Mouse (Mus musculus) liver, adult 2 months (tissue): ENCODE measurements at regions not wholly inside any gene's neighbourhood (a gene's known extent, or its start where the extent isn't known, plus 50 kb on each side); places are given as distances from the start of the nearest gene placed in this dataset.
"Not testable (repeated sequence)": the region's sequence is repeated elsewhere in the genome, so short reads cannot be mapped to it uniquely, and the experiment has no call there.

ENCODE experiments used
- DNase-seq: peaks from one replicate; pipeline ENCODE4 v3.0.0-alpha.2; 2011; ENCODE audit warnings: low read depth, low spot score; ENCODE audit errors: extremely low read depth
- H3K27ac ChIP-seq: fragments of 200-500 bp; replicated peaks from 2 replicates; pipeline ENCODE4 v1.5.1; 2012; ENCODE audit warnings: low read depth, mild to moderate bottlenecking, control low read depth, inconsistent platforms, low read length; ENCODE audit not compliant: insufficient read depth
- H3K27me3 ChIP-seq: fragments of 200-500 bp; 2 replicates; pipeline ENCODE4 v1.6.1; 2012; ENCODE audit warnings: mild to moderate bottlenecking, moderate library complexity, low read length, inconsistent platforms; ENCODE audit not compliant: control insufficient read depth, insufficient read depth
- H3K36me3 ChIP-seq: fragments of 200-500 bp; 2 replicates; pipeline ENCODE4 v1.6.1; 2012; ENCODE audit warnings: low read length, inconsistent platforms; ENCODE audit not compliant: control insufficient read depth, insufficient read depth
- H3K4me1 ChIP-seq: fragments of 200-500 bp; 2 replicates; pipeline ENCODE4 v1.6.1; 2011; ENCODE audit warnings: low read length; ENCODE audit not compliant: control insufficient read depth, insufficient read depth
- H3K4me3 ChIP-seq: fragments of 200-500 bp; 2 replicates; pipeline ENCODE4 v1.5.1; 2011; ENCODE audit warnings: low read depth, mild to moderate bottlenecking, control low read depth, low read length, moderate library complexity; ENCODE audit not compliant: insufficient read depth
- H3K79me2 ChIP-seq: fragments of 200-500 bp; 2 replicates; pipeline ENCODE4 v1.6.1; 2012; ENCODE audit warnings: inconsistent platforms, mild to moderate bottlenecking, low read length, moderate library complexity; ENCODE audit not compliant: control insufficient read depth, insufficient read depth
- H3K9ac ChIP-seq: fragments of 200-500 bp; 2 replicates; pipeline ENCODE4 v1.6.1; 2012; ENCODE audit warnings: low read depth, mild to moderate bottlenecking, control low read depth, inconsistent platforms, low read length
- CTCF ChIP-seq: fragments of 200-500 bp; IDR thresholded peaks from 2 replicates; pipeline ENCODE4 v1.5.1; 2011; ENCODE audit warnings: low read depth, low read length, control low read depth
- POLR2A ChIP-seq: fragments of 200-500 bp; IDR thresholded peaks from 2 replicates; pipeline ENCODE4 v1.6.1; 2011; ENCODE audit warnings: low read length, control low read depth; ENCODE audit not compliant: insufficient read depth; ENCODE audit errors: extremely low read depth
- WGBS: fragments of 180-500 bp; shearing (Covaris S2); methylation state at CpG from one replicate; pipeline ENCODE4 v1.1.7; 2018; 5-methylcytosine and 5-hydroxymethylcytosine counted together

DNA sequence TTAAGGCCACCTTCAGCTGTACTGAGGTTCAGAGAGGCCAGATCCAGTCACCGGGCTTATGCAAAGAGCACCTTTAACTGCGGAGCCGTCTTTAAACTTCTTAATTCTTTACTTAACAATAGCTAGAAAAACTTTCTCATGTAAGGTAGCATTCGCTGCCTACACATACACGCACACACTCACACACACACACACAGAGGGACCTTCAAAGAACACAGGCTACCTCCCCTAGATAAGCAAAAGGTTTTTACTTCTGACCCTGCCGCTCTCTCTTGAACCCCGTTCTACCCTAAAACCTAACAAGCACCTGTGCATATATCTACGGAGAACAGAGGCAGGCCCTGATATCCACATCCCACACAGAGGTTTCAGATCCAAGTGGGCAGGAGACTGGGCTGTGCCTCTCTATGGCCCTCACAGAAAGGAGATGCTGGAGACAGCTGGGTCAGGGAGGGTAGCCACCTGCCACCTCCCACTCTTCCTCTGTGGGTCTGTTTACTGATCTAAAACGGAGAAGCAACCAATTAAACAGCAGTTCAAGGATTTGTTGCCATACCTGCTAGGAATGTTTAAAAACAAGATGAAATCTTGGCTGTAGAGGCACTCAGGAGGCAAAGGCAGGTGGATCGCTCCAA is 81.2 kb downstream of the Tomm20 start:
- H3K27me3 ChIP-seq, result no peaks in the 10 kb centered on the region

DNA sequence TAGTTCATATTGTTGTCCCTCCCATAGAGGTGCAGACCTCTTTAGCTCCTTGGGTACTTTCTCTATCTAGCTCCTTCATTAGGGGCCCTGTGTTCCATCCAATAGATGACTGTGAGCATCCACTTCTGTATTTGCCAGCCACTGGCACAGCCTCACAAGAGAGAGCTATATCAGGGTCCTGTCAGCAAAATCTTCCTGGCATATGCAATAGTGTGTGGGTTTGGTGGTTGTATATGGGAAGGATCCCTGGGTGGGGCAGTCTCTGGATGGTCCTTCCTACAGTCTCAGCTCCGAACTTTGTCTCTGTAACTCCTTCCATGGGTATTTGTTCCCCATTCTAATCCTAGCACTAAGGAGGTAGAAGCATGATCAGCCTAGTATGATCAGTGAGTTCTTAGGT is 82.0 kb downstream of the Tomm20 start:
- H3K36me3 ChIP-seq, H3K27me3 ChIP-seq, H3K4me1 ChIP-seq, DNase-seq, H3K79me2 ChIP-seq, H3K4me3 ChIP-seq, H3K9ac ChIP-seq, H3K27ac ChIP-seq: not testable (repeated sequence)
- 93% methylated on average over 1 of the region's 1 CpGs for WGBS

More for the DNA sequence above, 81.2 kb downstream of the Tomm20 start:
- Histone ChIP-seq H3K27ac (no peak overlapping the region), H3K9ac (no peak overlapping the region), H3K79me2 (no peaks in the 10 kb centered on the region), H3K36me3 (no peaks in the 10 kb centered on the region), H3K4me3 (no peak overlapping the region), H3K4me1 (0 out of 2 replicates have a peak, but pooled peaks cover under 1% of the 10 kb centered on the region)
- no peak for TF ChIP-seq POLR2A
- no peak for TF ChIP-seq CTCF
- 90% methylated on average over 10 of the region's 10 CpGs for WGBS
- DNase-seq, result no peak

- H3K27ac ChIP-seq, result no peak overlapping the region
- no peak for DNase-seq
- TF ChIP-seq POLR2A (no peak), CTCF (no peak)
- 93% methylated on average over 8 of the region's 8 CpGs for WGBS
- H3K36me3 ChIP-seq, result no peaks in the 10 kb centered on the region
- H3K27me3 ChIP-seq, result no peaks in the 10 kb centered on the region
- no peak overlapping the region for H3K4me3 ChIP-seq
- no peaks in the 10 kb centered on the region for H3K79me2 ChIP-seq
- no peaks in the 10 kb centered on the region for H3K4me1 ChIP-seq
- H3K9ac ChIP-seq, result no peak overlapping the region
Observed at GRCm38 (mm10) chr8:126861754-126862153, 83.9 kb downstream of the Tomm20 start.

DNA sequence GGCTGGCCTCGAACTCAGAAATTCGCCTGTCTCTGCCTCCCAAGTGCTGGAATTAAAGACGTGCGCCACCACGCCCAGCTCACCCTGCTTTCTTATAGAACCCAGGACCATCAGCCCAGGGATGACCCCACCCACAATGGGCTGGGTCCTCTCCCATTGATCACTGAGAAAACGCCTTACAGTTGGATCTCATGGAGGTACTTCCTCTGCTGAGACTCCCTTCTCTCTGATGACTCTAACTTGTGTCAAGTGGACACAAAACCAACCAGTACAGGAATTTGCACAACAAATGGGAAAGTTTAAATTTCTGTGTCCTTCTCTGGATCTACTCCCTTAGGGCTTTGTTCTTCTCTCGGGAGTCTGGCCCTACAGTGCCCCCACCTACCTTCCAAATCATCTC is 85.0 kb downstream of the Tomm20 start:
- WGBS, result 99% methylated on average over 7 of the region's 7 CpGs
- TF ChIP-seq POLR2A (no peak), CTCF (no peak)
- Histone ChIP-seq H3K4me1 (no peaks in the 10 kb centered on the region), H3K27me3 (no peaks in the 10 kb centered on the region), H3K27ac (no peak overlapping the region), H3K79me2 (no peaks in the 10 kb centered on the region), H3K9ac (no peak overlapping the region), H3K4me3 (no peak overlapping the region), H3K36me3 (no peaks in the 10 kb centered on the region)
- no peak for DNase-seq

GRCm38 (mm10) chr8:126859706-126860424 is 85.8 kb downstream of the Tomm20 start:
- TF ChIP-seq POLR2A (no peak), CTCF (no peak)
- 91% methylated on average over 5 of the region's 5 CpGs for WGBS
- no peak for DNase-seq
- no peaks in the 10 kb centered on the region for H3K27me3 ChIP-seq
- H3K27ac ChIP-seq, result no peak overlapping the region
- no peak overlapping the region for H3K9ac ChIP-seq
- no peaks in the 10 kb centered on the region for H3K36me3 ChIP-seq
- no peaks in the 10 kb centered on the region for H3K4me1 ChIP-seq
- H3K79me2 ChIP-seq, result no peaks in the 10 kb centered on the region
- H3K4me3 ChIP-seq, result no peak overlapping the region
